Mouse (Mus musculus) MEL (cell line): ENCODE data around the gene Osbpl3. TPM values are rescaled to one million over a fixed set of nuclear protein-coding genes. Genes with fewer than 3 reads are reported as not detected.

Experiments used
- DNase-seq: peaks from one replicate; pipeline ENCODE4 v3.0.0; 2011; ENCODE audit warnings: low read depth, low spot score
- H3K27ac ChIP-seq: 2 replicates; pipeline ENCODE4 v1.5.1; 2012; ENCODE audit warnings: low read depth, mild to moderate bottlenecking, control low read depth, low read length, moderate library complexity; ENCODE audit not compliant: control insufficient read depth
- H3K27me3 ChIP-seq, 2 experiments: fragments of 150-350 bp in 1 of 2; sonication (generic) in 1 of 2; 2 replicates each; pipeline ENCODE4 v1.6.1; 2012; ENCODE audit warnings: low read length in 2 of 2, mild to moderate bottlenecking in 2 of 2, improper control_type of control experiment in 1 of 2, moderate library complexity in 1 of 2; ENCODE audit not compliant: insufficient read depth in 2 of 2, control insufficient read depth in 1 of 2
- H3K36me3 ChIP-seq, 2 experiments: 2 replicates each; pipeline ENCODE4 v1.6.1; 2012 to 2014; ENCODE audit warnings: low read length in 2 of 2, improper control_type of control experiment in 1 of 2, inconsistent platforms in 1 of 2, mild to moderate bottlenecking in 1 of 2; ENCODE audit not compliant: insufficient read depth in 2 of 2, control insufficient read depth in 1 of 2
- H3K4me1 ChIP-seq, 2 experiments: fragments of 150-350 bp in 1 of 2; sonication (generic) in 1 of 2; 2 replicates each; pipeline ENCODE4 v1.6.1; 2012; ENCODE audit warnings: low read length in 2 of 2, improper control_type of control experiment in 1 of 2, mild to moderate bottlenecking in 1 of 2; ENCODE audit not compliant: insufficient read depth in 2 of 2, control insufficient read depth in 1 of 2
- H3K4me3 ChIP-seq, 2 experiments: fragments of 150-350 bp in 1 of 2; sonication (generic) in 1 of 2; 2 replicates each; pipeline ENCODE4 v1.5.1; 2012; ENCODE audit warnings: low read depth in 2 of 2, low read length in 2 of 2, mild to moderate bottlenecking in 2 of 2, moderate library complexity in 2 of 2, control low read depth in 1 of 2, improper control_type of control experiment in 1 of 2; ENCODE audit not compliant: control insufficient read depth in 1 of 2, insufficient read depth in 1 of 2
- H3K79me2 ChIP-seq: 2 replicates; pipeline ENCODE4 v1.6.1; 2012; ENCODE audit warnings: mild to moderate bottlenecking, low read length, moderate library complexity; ENCODE audit not compliant: control insufficient read depth, poor library complexity, insufficient read depth
- H3K9ac ChIP-seq: 2 replicates; pipeline ENCODE4 v1.6.1; 2012; ENCODE audit warnings: low read depth, mild to moderate bottlenecking, control low read depth, low read length, moderate library complexity; ENCODE audit not compliant: control insufficient read depth, poor library complexity, severe bottlenecking
- H3K9me3 ChIP-seq: fragments of 150-350 bp; sonication (generic); replicated peaks from 2 replicates; pipeline ENCODE4 v1.6.1; 2012; ENCODE audit warnings: mild to moderate bottlenecking, low read length, improper control_type of control experiment, moderate library complexity; ENCODE audit not compliant: insufficient read depth
- BHLHE40 ChIP-seq: IDR thresholded peaks from 2 replicates; pipeline ENCODE4 v1.6.1; 2012; ENCODE audit warnings: low read depth, mild to moderate bottlenecking, inconsistent platforms, low read length, improper control_type of control experiment, borderline replicate concordance
- CHD1 ChIP-seq: IDR thresholded peaks from 2 replicates; pipeline ENCODE4 v1.6.1; 2012; ENCODE audit warnings: low read depth, mild to moderate bottlenecking, inconsistent platforms, low read length, improper control_type of control experiment
- GABPA ChIP-seq: IDR thresholded peaks from 2 replicates; pipeline ENCODE4 v1.6.1; 2012; ENCODE audit warnings: low read depth, mild to moderate bottlenecking, inconsistent platforms, low read length, improper control_type of control experiment, moderate library complexity
- HCFC1 ChIP-seq: IDR thresholded peaks from 2 replicates; pipeline ENCODE4 v1.6.1; 2012; ENCODE audit warnings: low read depth, mild to moderate bottlenecking, inconsistent platforms, low read length, improper control_type of control experiment, moderate library complexity
- JUND ChIP-seq: IDR thresholded peaks from 2 replicates; pipeline ENCODE4 v1.6.1; 2011; ENCODE audit warnings: low read depth, mild to moderate bottlenecking, improper control_type of control experiment, low read length
- KAT2A ChIP-seq: conservative IDR thresholded peaks from 2 replicates; pipeline ENCODE4 v1.6.1; 2012; ENCODE audit warnings: low read depth, low read length, improper control_type of control experiment, inconsistent platforms
- MAFK ChIP-seq: IDR thresholded peaks from 2 replicates; pipeline ENCODE4 v1.6.1; 2011; ENCODE audit warnings: low read depth, mild to moderate bottlenecking, low read length, improper control_type of control experiment, borderline replicate concordance
- MAX ChIP-seq: IDR thresholded peaks from 2 replicates; pipeline ENCODE4 v1.6.1; 2011; ENCODE audit warnings: low read length, improper control_type of control experiment
- MEF2A ChIP-seq: IDR thresholded peaks from 2 replicates; pipeline ENCODE4 v1.6.1; 2014; ENCODE audit warnings: low read depth, mild to moderate bottlenecking, inconsistent platforms, low read length, improper control_type of control experiment; ENCODE audit not compliant: poor library complexity, insufficient replicate concordance, severe bottlenecking; ENCODE audit errors: extremely low read depth
- NRF1 ChIP-seq: IDR thresholded peaks from 2 replicates; pipeline ENCODE4 v1.6.1; 2014; ENCODE audit warnings: low read depth, mild to moderate bottlenecking, inconsistent platforms, low read length, improper control_type of control experiment, moderate library complexity; ENCODE audit not compliant: poor library complexity, insufficient read depth, severe bottlenecking
- RAD21 ChIP-seq: IDR thresholded peaks from 2 replicates; pipeline ENCODE4 v1.6.1; 2011; ENCODE audit warnings: mild to moderate bottlenecking, low read depth, low read length, improper control_type of control experiment
- TBP ChIP-seq: IDR thresholded peaks from 2 replicates; pipeline ENCODE4 v1.8.0; 2011; ENCODE audit warnings: low read depth, low read length, improper control_type of control experiment
- TCF12 ChIP-seq: IDR thresholded peaks from 2 replicates; pipeline ENCODE4 v1.6.1; 2014; ENCODE audit warnings: low read depth, mild to moderate bottlenecking, inconsistent platforms, low read length, improper control_type of control experiment, moderate library complexity
- USF2 ChIP-seq, 2 experiments: IDR thresholded peaks; 2 replicates each; pipeline ENCODE4 v1.6.1; 2011 to 2012; ENCODE audit warnings: improper control_type of control experiment in 2 of 2, low read length in 2 of 2, borderline replicate concordance in 1 of 2, inconsistent platforms in 1 of 2, low read depth in 1 of 2, mild to moderate bottlenecking in 1 of 2; ENCODE audit not compliant: insufficient read depth in 1 of 2
- ZKSCAN1 ChIP-seq: IDR thresholded peaks from 2 replicates; pipeline ENCODE4 v1.6.1; 2012; ENCODE audit warnings: low read depth, mild to moderate bottlenecking, inconsistent platforms, low read length, improper control_type of control experiment, moderate library complexity
- polyA plus RNA-seq, 2 experiments: library from polyadenylated mRNA; stranded (reverse) in 1 of 2; unstranded in 1 of 2; fragments of >175 nt in 1 of 2; fragments of >200 nt in 1 of 2; gene quantifications; 2 replicates each; pipeline versions ENCODE4 v1.2.1 to v1.2.4; 2012; ENCODE audit warnings: low replicate concordance in 2 of 2, low read depth in 1 of 2; ENCODE audit not compliant: insufficient read length in 2 of 2, insufficient read depth in 1 of 2, missing spikeins in 1 of 2
- total RNA-seq: library from RNA; depleted of rRNA; stranded (reverse); fragments of 300-350 nt; gene quantifications from 2 replicates; pipeline ENCODE4 v1.2.3, GENCODE M21; 2012

Osbpl3 gene
- total and polyA plus RNA-seq, 3 experiments, result 4.9 to 5.6 TPM; not detected in 1

GRCm38 (mm10) chr6:50404698-50405097 lies 51.3 kb downstream of the Osbpl3 start:
- no peak for TF ChIP-seq JUND
- TF ChIP-seq RAD21, result no peak
- TF ChIP-seq, all 39 proteins: peak for 0
- Histone ChIP-seq H3K9me3 (no peaks in the 10 kb centered on the region), H3K4me1 (no peaks in the 10 kb centered on the region), H3K9ac (no peak overlapping the region), H3K27me3 (no peaks in the 10 kb centered on the region), H3K36me3 (no peaks in the 10 kb centered on the region), H3K4me3 (no peak overlapping the region), H3K27ac (no peak overlapping the region), H3K79me2 (no peaks in the 10 kb centered on the region)
- no peak for DNase-seq

GRCm38 (mm10) chr6:50403524-50403923 lies 52.5 kb downstream of the Osbpl3 start:
- Histone ChIP-seq H3K27me3 (no peaks in the 10 kb centered on the region), H3K27ac (no peak overlapping the region), H3K9me3 (no peaks in the 10 kb centered on the region), H3K36me3 (no peaks in the 10 kb centered on the region), H3K9ac (no peak overlapping the region), H3K4me3 (no peak overlapping the region), H3K79me2 (no peaks in the 10 kb centered on the region), H3K4me1 (no peaks in the 10 kb centered on the region)
- no peak for DNase-seq
- no peak for TF ChIP-seq NRF1
- no peak for TF ChIP-seq USF2 (IDR thresholded peaks at IDR 0.05; ENCODE audit: borderline replicate concordance in 1 of 2, insufficient read depth in 1 of 2, low read depth in 1 of 2, low read length in 2 of 2)
- TF ChIP-seq ZKSCAN1, result no peak
- no peak for TF ChIP-seq KAT2A
- no peak for TF ChIP-seq BHLHE40
- no peak for TF ChIP-seq GABPA
- TF ChIP-seq CHD1, result no peak
- no peak for TF ChIP-seq HCFC1
- TF ChIP-seq TBP, result no peak
- TF ChIP-seq TCF12, result no peak
- TF ChIP-seq MAX, result no peak
- no peak for TF ChIP-seq MAFK

- H3K4me3 ChIP-seq, result no peak overlapping the region
- no peak overlapping the region for H3K27ac ChIP-seq
- no peaks in the 10 kb centered on the region for H3K36me3 ChIP-seq
- no peaks in the 10 kb centered on the region for H3K4me1 ChIP-seq
- no peaks in the 10 kb centered on the region for H3K79me2 ChIP-seq
- H3K9ac ChIP-seq, result no peak overlapping the region
- no peaks in the 10 kb centered on the region for H3K9me3 ChIP-seq
- TF ChIP-seq MEF2A, result no peak
- no peak for DNase-seq
- no peaks in the 10 kb centered on the region for H3K27me3 ChIP-seq
Observed at GRCm38 (mm10) chr6:50402872-50403271, 53.1 kb downstream of the Osbpl3 start.
